Mouse (Mus musculus): ENCODE data around the gene Glb1. TPM values are rescaled to one million over a fixed set of nuclear protein-coding genes. Genes with fewer than 3 reads are reported as not detected.
"Not testable (repeated sequence)": the region's sequence is repeated elsewhere in the genome, so short reads cannot be mapped to it uniquely, and the experiment has no call there.

The Glb1 gene
- 77.9 and 85.5 TPM in 2 replicates for polyA plus RNA-seq (2015; fragmentation: Nextera tagmentation; extraction: Ambion mirVana)

GRCm38 (mm10) chr9:114400949-114401684 lies at the start of gene Glb1, which contains the start of gene Tmppe:
Gene Glb1, plus strand, starts transcription at chr9:114401076.
Gene Tmppe, plus strand, starts transcription at chr9:114401105.
- peak within 1 kb of the TSS; percentile 75 for H3K4me2 ChIP-seq (ENCODE audit: low read length)
- peak within 1 kb of the TSS; percentile 62 for H3K4me3 ChIP-seq (replicated peaks; ENCODE audit: low read depth, low read length)
- DNase-seq (ENCODE audit: low spot score) (peak; percentile 96), ATAC-seq (replicated peaks; ENCODE audit: low FRiP score, low read depth) (peak; percentile 96)
- no peaks in the 10 kb centered on the region for H3K4me1 ChIP-seq (replicated peaks; ENCODE audit: insufficient read depth, low read length)
- TF ChIP-seq CTCF (IDR thresholded peaks at IDR 0.05; ENCODE audit: low read depth), result peak; percentile 61
- peak within 1 kb of the TSS; percentile 97 for H3K27ac ChIP-seq
- WGBS, result under 1% methylated on average over 68 of the region's 73 CpGs
- H3K36me3 ChIP-seq (ENCODE audit: insufficient read depth, low read length), result peaks cover 21% of the 10 kb centered on the region; the same call in 1 of the 2 replicates
- H3K27me3 ChIP-seq (ENCODE audit: insufficient read depth, low read length), result no peaks in the 10 kb centered on the region
- peak within 1 kb of the TSS; percentile 90 for H3K9ac ChIP-seq (ENCODE audit: low read depth, low read length)
- H3K9me3 ChIP-seq (replicated peaks; ENCODE audit: low read length), result no peaks in the 10 kb centered on the region

GRCm38 (mm10) chr9:114367783-114368470 lies 32.9 kb upstream of the Glb1 start:
- Histone ChIP-seq H3K4me1 (replicated peaks; ENCODE audit: insufficient read depth, low read length) (no peaks in the 10 kb centered on the region), H3K9ac (ENCODE audit: low read depth, low read length) (peak overlapping the region; percentile 46), H3K27ac (no peak overlapping the region), H3K4me3 (replicated peaks; ENCODE audit: low read depth, low read length) (peak overlapping the region; percentile 43), H3K36me3 (ENCODE audit: insufficient read depth, low read length) (no peaks in the 10 kb centered on the region), H3K4me2 (ENCODE audit: low read length) (peak overlapping the region; percentile 81), H3K27me3 (ENCODE audit: insufficient read depth, low read length) (no peaks in the 10 kb centered on the region), H3K9me3 (replicated peaks; ENCODE audit: low read length) (no peaks in the 10 kb centered on the region)
- peak; percentile 60; the same call in 1 of the 2 replicates for ATAC-seq (replicated peaks; ENCODE audit: low FRiP score, low read depth)
- TF ChIP-seq CTCF (IDR thresholded peaks at IDR 0.05; ENCODE audit: low read depth), result no peak
- under 1% methylated on average over 48 of the region's 48 CpGs for WGBS
- peak; percentile 68 for DNase-seq (ENCODE audit: low spot score)

GRCm38 (mm10) chr9:114368471-114368858 lies 32.4 kb upstream of the Glb1 start:
- Histone ChIP-seq H3K4me3 (replicated peaks; ENCODE audit: low read depth, low read length) (peak overlapping the region; percentile 43), H3K4me2 (ENCODE audit: low read length) (peak overlapping the region; percentile 81), H3K9me3 (replicated peaks; ENCODE audit: low read length) (no peaks in the 10 kb centered on the region), H3K36me3 (ENCODE audit: insufficient read depth, low read length) (no peaks in the 10 kb centered on the region), H3K4me1 (replicated peaks; ENCODE audit: insufficient read depth, low read length) (no peaks in the 10 kb centered on the region), H3K27ac (no peak overlapping the region), H3K9ac (ENCODE audit: low read depth, low read length) (peak overlapping the region; percentile 46; the same call in 1 of the 2 replicates), H3K27me3 (ENCODE audit: insufficient read depth, low read length) (no peaks in the 10 kb centered on the region)
- DNase-seq (ENCODE audit: low spot score), result no peak
- TF ChIP-seq CTCF (IDR thresholded peaks at IDR 0.05; ENCODE audit: low read depth), result no peak
- WGBS, result 14% methylated on average over 12 of the region's 12 CpGs
- no peak; the same call in 1 of the 2 replicates for ATAC-seq (replicated peaks; ENCODE audit: low FRiP score, low read depth)

- H3K4me2 ChIP-seq (ENCODE audit: low read length); H3K9me3 ChIP-seq (replicated peaks; ENCODE audit: low read length); H3K36me3 ChIP-seq (ENCODE audit: insufficient read depth, low read length); H3K4me1 ChIP-seq (replicated peaks; ENCODE audit: insufficient read depth, low read length); H3K4me3 ChIP-seq (replicated peaks; ENCODE audit: low read depth, low read length); H3K27me3 ChIP-seq (ENCODE audit: insufficient read depth, low read length); H3K27ac ChIP-seq; H3K9ac ChIP-seq (ENCODE audit: low read depth, low read length): not testable (repeated sequence)
- ATAC-seq (replicated peaks; ENCODE audit: low FRiP score, low read depth) (0 out of 2 replicates have a peak, but pooled peaks have one; percentile 41), DNase-seq (ENCODE audit: low spot score) (peak; percentile 25)
- 58% methylated on average over 5 of the region's 5 CpGs for WGBS
- peak; percentile 51 for TF ChIP-seq CTCF (IDR thresholded peaks at IDR 0.05; ENCODE audit: low read depth)
Observed at GRCm38 (mm10) chr9:114369389-114369788, 31.5 kb upstream of the Glb1 start.

GRCm38 (mm10) chr9:114371717-114372116 lies 29.2 kb upstream of the Glb1 start:
- WGBS, result 26% methylated on average over 5 of the region's 5 CpGs
- H3K27me3 ChIP-seq (ENCODE audit: insufficient read depth, low read length); H3K27ac ChIP-seq; H3K9ac ChIP-seq (ENCODE audit: low read depth, low read length); H3K4me3 ChIP-seq (replicated peaks; ENCODE audit: low read depth, low read length); H3K4me1 ChIP-seq (replicated peaks; ENCODE audit: insufficient read depth, low read length); H3K9me3 ChIP-seq (replicated peaks; ENCODE audit: low read length); H3K4me2 ChIP-seq (ENCODE audit: low read length); H3K36me3 ChIP-seq (ENCODE audit: insufficient read depth, low read length); DNase-seq (ENCODE audit: low spot score); ATAC-seq (replicated peaks; ENCODE audit: low FRiP score, low read depth): not testable (repeated sequence)
- TF ChIP-seq CTCF (IDR thresholded peaks at IDR 0.05; ENCODE audit: low read depth), result peak; percentile 23; the same call in 1 of the 2 replicates

- no peak overlapping the region for H3K4me2 ChIP-seq (ENCODE audit: low read length)
- H3K27me3 ChIP-seq (ENCODE audit: insufficient read depth, low read length), result no peaks in the 10 kb centered on the region
- H3K9me3 ChIP-seq (replicated peaks; ENCODE audit: low read length), result no peaks in the 10 kb centered on the region
- H3K36me3 ChIP-seq (ENCODE audit: insufficient read depth, low read length), result peaks cover 19% of the 10 kb centered on the region; the same call in 1 of the 2 replicates
- H3K4me1 ChIP-seq (replicated peaks; ENCODE audit: insufficient read depth, low read length), result no peaks in the 10 kb centered on the region
- H3K9ac ChIP-seq (ENCODE audit: low read depth, low read length), result no peak overlapping the region
- no peak for TF ChIP-seq CTCF (IDR thresholded peaks at IDR 0.05; ENCODE audit: low read depth)
- WGBS, result 92% methylated on average over 10 of the region's 10 CpGs
- H3K27ac ChIP-seq, result no peak overlapping the region
- no peak for DNase-seq (ENCODE audit: low spot score)
- no peak for ATAC-seq (replicated peaks; ENCODE audit: low FRiP score, low read depth)
- H3K4me3 ChIP-seq (replicated peaks; ENCODE audit: low read depth, low read length), result no peak overlapping the region
Observed at GRCm38 (mm10) chr9:114375276-114375962, 25.5 kb upstream of the Glb1 start.

Measured in kidney, postnatal 0 days (tissue).